Comparison of ENCODE assay signal across 8 mouse cellular contexts in genomic region chr7:41498464-41498863, GRCm38 (mm10). TPM values are rescaled to one million over a fixed set of nuclear protein-coding genes. Genes with fewer than 3 reads are reported as not detected.
DNase-seq lines count a peak whose midpoint lies in the region; ATAC-seq and TF ChIP-seq lines count a peak whose summit lies in the region.
"Not testable (repeated sequence)": the region's sequence is repeated elsewhere in the genome, so short reads cannot be mapped to it uniquely, and the experiment has no call there.

No protein-coding gene starts in this region.

- not testable (repeated sequence) for H3K9me3 ChIP-seq in E14TG2a.4 (ENCODE audit: low read length); forebrain, embryonic 15.5 days; kidney, embryonic 15.5 days (replicated peaks); midbrain, embryonic 11.5 days (ENCODE audit: control insufficient read depth, low read length); stomach, embryonic 15.5 days
- H3K9me3 ChIP-seq in hindbrain, embryonic 10.5 days = peaks cover 36% of the 10 kb centered on the region

- H3K9ac ChIP-seq in forebrain, embryonic 15.5 days (replicated peaks); liver, adult 2 months (ENCODE audit: low read depth, low read length); midbrain, embryonic 11.5 days (ENCODE audit: low read length); stomach, embryonic 15.5 days: not testable (repeated sequence)
- 0 out of 2 replicates have a peak overlapping the region, but pooled peaks have one; percentile 58 for H3K9ac ChIP-seq in kidney, embryonic 15.5 days

- H3K4me1 ChIP-seq in E14TG2a.4 (replicated peaks; ENCODE audit: low read depth, low read length) = peaks cover 13% of the 10 kb centered on the region
- H3K4me1 ChIP-seq in forebrain, embryonic 15.5 days; hindbrain, embryonic 10.5 days (replicated peaks); kidney, embryonic 15.5 days; liver, adult 2 months (ENCODE audit: control insufficient read depth, insufficient read depth, low read length); midbrain, embryonic 11.5 days (ENCODE audit: control insufficient read depth, insufficient read depth, low read length); stomach, embryonic 15.5 days: not testable (repeated sequence)

- TF ChIP-seq POLR2A in liver, adult 2 months (IDR thresholded peaks at IDR 0.05; ENCODE audit: extremely low read depth, insufficient read depth, low read length) = not testable (repeated sequence)

- H3K79me2 ChIP-seq in liver, adult 2 months (ENCODE audit: control insufficient read depth, insufficient read depth, low read length) = not testable (repeated sequence)

- DNase-seq in cerebellum, postnatal 14 days = peak; percentile 38 to 40
- not testable (repeated sequence) for DNase-seq in hindbrain, embryonic 10.5 days (ENCODE audit: low spot score); liver, adult 2 months (ENCODE audit: extremely low read depth, low read depth, low spot score); midbrain, embryonic 11.5 days (ENCODE audit: low spot score, missing footprints)

- H3K27ac ChIP-seq in forebrain, embryonic 15.5 days (replicated peaks); hindbrain, embryonic 10.5 days; kidney, embryonic 15.5 days; liver, adult 2 months (replicated peaks; ENCODE audit: insufficient read depth, low read depth, low read length); midbrain, embryonic 11.5 days (ENCODE audit: low read depth, low read length); stomach, embryonic 15.5 days: not testable (repeated sequence)

- H3K4me3 ChIP-seq in E14TG2a.4 (replicated peaks; ENCODE audit: low read length) = peak overlapping the region; percentile 91
- H3K4me3 ChIP-seq in forebrain, embryonic 15.5 days = 0 out of 2 replicates have a peak overlapping the region, but pooled peaks have one; percentile 73
- peak overlapping the region; percentile 63 for H3K4me3 ChIP-seq in hindbrain, embryonic 10.5 days
- H3K4me3 ChIP-seq in kidney, embryonic 15.5 days (replicated peaks) = peak overlapping the region; percentile 68
- H3K4me3 ChIP-seq in liver, adult 2 months (ENCODE audit: insufficient read depth, low read depth, low read length) = peak overlapping the region; percentile 73; the same call in 1 of the 2 replicates
- H3K4me3 ChIP-seq in midbrain, embryonic 11.5 days (ENCODE audit: low read depth, low read length) = not testable (repeated sequence)
- peak overlapping the region; percentile 75 for H3K4me3 ChIP-seq in stomach, embryonic 15.5 days (replicated peaks)

- not testable (repeated sequence) for TF ChIP-seq CTCF in E14TG2a.4 (conservative IDR thresholded peaks at IDR 0.05; ENCODE audit: low read length); liver, adult 2 months (IDR thresholded peaks at IDR 0.05; ENCODE audit: low read depth, low read length)

- not testable (repeated sequence) for ATAC-seq in forebrain, embryonic 15.5 days (replicated peaks); kidney, embryonic 15.5 days (replicated peaks; ENCODE audit: low FRiP score); midbrain, embryonic 11.5 days (ENCODE audit: low FRiP score); stomach, embryonic 15.5 days (ENCODE audit: insufficient read depth, low FRiP score, low read depth)

- not testable (repeated sequence) for H3K27me3 ChIP-seq in E14TG2a.4 (ENCODE audit: insufficient read depth, low read length); forebrain, embryonic 15.5 days; hindbrain, embryonic 10.5 days (ENCODE audit: insufficient read depth, poor library complexity, severe bottlenecking); kidney, embryonic 15.5 days; liver, adult 2 months (ENCODE audit: control insufficient read depth, insufficient read depth, low read length); midbrain, embryonic 11.5 days (ENCODE audit: control insufficient read depth, insufficient read depth, low read length); stomach, embryonic 15.5 days (replicated peaks)

- not testable (repeated sequence) for H3K36me3 ChIP-seq in E14TG2a.4 (ENCODE audit: insufficient read depth, low read length); forebrain, embryonic 15.5 days; liver, adult 2 months (ENCODE audit: control insufficient read depth, insufficient read depth, low read length); midbrain, embryonic 11.5 days (ENCODE audit: control insufficient read depth, insufficient read depth, low read length); stomach, embryonic 15.5 days
- H3K36me3 ChIP-seq in hindbrain, embryonic 10.5 days = peaks cover 18% of the 10 kb centered on the region
- H3K36me3 ChIP-seq in kidney, embryonic 15.5 days = peaks cover 14% of the 10 kb centered on the region

- 80% methylated on average over 4 of the region's 4 CpGs for WGBS in forebrain, embryonic 15.5 days
- 79% methylated on average over 4 of the region's 4 CpGs for WGBS in hindbrain, embryonic 10.5 days
- 82% methylated on average over 4 of the region's 4 CpGs for WGBS in kidney, embryonic 15.5 days
- 62% methylated on average over 4 of the region's 4 CpGs for WGBS in liver, adult 2 months
- WGBS in midbrain, embryonic 11.5 days = 62% methylated on average over 2 of the region's 4 CpGs
- 73% methylated on average over 4 of the region's 4 CpGs for WGBS in stomach, embryonic 15.5 days

- peak overlapping the region; percentile 70 for H3K4me2 ChIP-seq in forebrain, embryonic 15.5 days (replicated peaks)
- peak overlapping the region; percentile 86 for H3K4me2 ChIP-seq in kidney, embryonic 15.5 days
- H3K4me2 ChIP-seq in midbrain, embryonic 11.5 days = peak overlapping the region; percentile 62; the same call in 1 of the 2 replicates
- peak overlapping the region; percentile 64 for H3K4me2 ChIP-seq in stomach, embryonic 15.5 days

RNA-seq across cellular contexts. Expression of gene Gm20449, which starts 0.8 kb away (rescaled TPM):
- polyA plus RNA-seq in forebrain, embryonic 15.5 days (2015; fragmentation: Nextera tagmentation; extraction: Ambion mirVana) = 0.05 and 0.06 TPM in 2 replicates
- polyA plus RNA-seq in hindbrain, embryonic 10.5 days (2016; fragmentation: Nextera tagmentation; extraction: Ambion mirVana) = 0.05 TPM in 1 of 2 replicates, not detected in the other
- polyA plus RNA-seq in kidney, embryonic 15.5 days (2015; fragmentation: Nextera tagmentation; extraction: Ambion mirVana) = 0.12 and 0.14 TPM in 2 replicates
- 0.07 and 0.18 TPM in 2 replicates for total RNA-seq in liver, adult 2 months (2014; rRNA removed)
- 0.09 and 0.13 TPM in 2 replicates for polyA plus RNA-seq in liver, adult 2 months (2012; rRNA removed)
- polyA plus RNA-seq in midbrain, embryonic 11.5 days (2014; fragmentation: Nextera tagmentation; extraction: Ambion mirVana) = 0.04 and 0.12 TPM in 2 replicates
- 0.08 and 0.14 TPM in 2 replicates for polyA plus RNA-seq in stomach, embryonic 15.5 days (2015; fragmentation: Nextera tagmentation; extraction: Ambion mirVana)

RNA-seq across cellular contexts. Expression of gene AW146154, which starts 1.2 kb away (rescaled TPM):
- 4.6 and 5.0 TPM in 2 replicates for polyA plus RNA-seq in forebrain, embryonic 15.5 days (2015; fragmentation: Nextera tagmentation; extraction: Ambion mirVana)
- polyA plus RNA-seq in hindbrain, embryonic 10.5 days (2016; fragmentation: Nextera tagmentation; extraction: Ambion mirVana) = 7.7 and 11.3 TPM in 2 replicates
- polyA plus RNA-seq in kidney, embryonic 15.5 days (2015; fragmentation: Nextera tagmentation; extraction: Ambion mirVana) = 10.9 and 12.6 TPM in 2 replicates
- 9.7 and 11.8 TPM in 2 replicates for total RNA-seq in liver, adult 2 months (2014; rRNA removed)
- 1.7 and 2.7 TPM in 2 replicates for polyA plus RNA-seq in liver, adult 2 months (2012; rRNA removed)
- 6.3 and 8.1 TPM in 2 replicates for polyA plus RNA-seq in midbrain, embryonic 11.5 days (2014; fragmentation: Nextera tagmentation; extraction: Ambion mirVana)
- 10.9 and 11.4 TPM in 2 replicates for polyA plus RNA-seq in stomach, embryonic 15.5 days (2015; fragmentation: Nextera tagmentation; extraction: Ambion mirVana)

RNA-seq across cellular contexts. Expression of gene Vmn2r57, which starts 50.0 kb away (rescaled TPM):
- 0.32 and 0.33 TPM in 2 replicates for polyA plus RNA-seq in forebrain, embryonic 15.5 days (2015; fragmentation: Nextera tagmentation; extraction: Ambion mirVana)
- 0.15 and 0.17 TPM in 2 replicates for polyA plus RNA-seq in hindbrain, embryonic 10.5 days (2016; fragmentation: Nextera tagmentation; extraction: Ambion mirVana)
- 0.16 and 0.24 TPM in 2 replicates for polyA plus RNA-seq in kidney, embryonic 15.5 days (2015; fragmentation: Nextera tagmentation; extraction: Ambion mirVana)
- 0.27 and 0.28 TPM in 2 replicates for total RNA-seq in liver, adult 2 months (2014; rRNA removed)
- 0.04 and 0.05 TPM in 2 replicates for polyA plus RNA-seq in liver, adult 2 months (2012; rRNA removed)
- 0.22 and 0.26 TPM in 2 replicates for polyA plus RNA-seq in midbrain, embryonic 11.5 days (2014; fragmentation: Nextera tagmentation; extraction: Ambion mirVana)
- 0.14 and 0.22 TPM in 2 replicates for polyA plus RNA-seq in stomach, embryonic 15.5 days (2015; fragmentation: Nextera tagmentation; extraction: Ambion mirVana)
